Mouse (Mus musculus): ENCODE measurements around the gene Tmem208. TPM values are rescaled to one million over a fixed set of nuclear protein-coding genes. Genes with fewer than 3 reads are reported as not detected.

Gene Tmem208
- polyA plus RNA-seq, 1 experiment: 122 TPM

- H3K36me3 ChIP-seq (ENCODE audit: control insufficient read depth, insufficient read depth): peaks cover 78% of the 10 kb centered on the region
These were observed 22.8 kb upstream of the Tmem208 start for GRCm38 (mm10) chr8:105303396-105303795.

GRCm38 (mm10) chr8:105303874-105304273, 22.3 kb upstream of the Tmem208 start:
- no peak for TF ChIP-seq FOSL1 (IDR thresholded peaks at IDR 0.05; ENCODE audit: insufficient read depth, low read length, poor library complexity, severe bottlenecking)
- no peak for TF ChIP-seq MAX (IDR thresholded peaks at IDR 0.05)
- TF ChIP-seq MYOG (IDR thresholded peaks at IDR 0.05; ENCODE audit: control insufficient read depth, extremely low read depth, insufficient read length): no peak
- TF ChIP-seq USF1 (IDR thresholded peaks at IDR 0.05; ENCODE audit: low read depth): no peak
- peaks cover 40% of the 10 kb centered on the region for H3K79me2 ChIP-seq (ENCODE audit: control insufficient read depth, insufficient read depth)
- peaks cover 78% of the 10 kb centered on the region for H3K36me3 ChIP-seq (ENCODE audit: control insufficient read depth, insufficient read depth)
- H3K27me3 ChIP-seq (ENCODE audit: control insufficient read depth, insufficient read depth, insufficient read length): no peaks in the 10 kb centered on the region
- no peak overlapping the region for H3K4me3 ChIP-seq (ENCODE audit: insufficient read depth, poor library complexity, severe bottlenecking)
- H3K79me3 ChIP-seq (ENCODE audit: low read depth): peaks cover 16% of the 10 kb centered on the region
- H3ac ChIP-seq (ENCODE audit: control insufficient read depth, insufficient read length, low read depth): no peak overlapping the region

More at GRCm38 (mm10) chr8:105303396-105303795, 22.8 kb upstream of the Tmem208 start:
- TF ChIP-seq MYOD1 (IDR thresholded peaks at IDR 0.05; ENCODE audit: control insufficient read depth, insufficient read length, low read depth) (no peak), USF1 (IDR thresholded peaks at IDR 0.05; ENCODE audit: low read depth) (no peak), FOSL1 (IDR thresholded peaks at IDR 0.05; ENCODE audit: insufficient read depth, low read length, poor library complexity, severe bottlenecking) (no peak), CEBPB (IDR thresholded peaks at IDR 0.05; ENCODE audit: low read depth) (no peak), MYOG (IDR thresholded peaks at IDR 0.05; ENCODE audit: control insufficient read depth, extremely low read depth, insufficient read length) (no peak), MAX (IDR thresholded peaks at IDR 0.05) (no peak), CTCF (IDR thresholded peaks at IDR 0.05; ENCODE audit: control insufficient read depth, insufficient read depth, insufficient read length) (no peak)
- Histone ChIP-seq H3ac (ENCODE audit: control insufficient read depth, insufficient read length, low read depth) (no peak overlapping the region), H3K4me3 (ENCODE audit: insufficient read depth, poor library complexity, severe bottlenecking) (no peak overlapping the region), H3K79me3 (ENCODE audit: low read depth) (peaks cover 21% of the 10 kb centered on the region), H3K27me3 (ENCODE audit: control insufficient read depth, insufficient read depth, insufficient read length) (no peaks in the 10 kb centered on the region), H3K79me2 (ENCODE audit: control insufficient read depth, insufficient read depth) (peaks cover 44% of the 10 kb centered on the region)

GRCm38 (mm10) chr8:105304325-105305210, 21.6 kb upstream of the Tmem208 start:
- Histone ChIP-seq H3K79me2 (ENCODE audit: control insufficient read depth, insufficient read depth) (peaks cover 33% of the 10 kb centered on the region), H3K4me3 (ENCODE audit: insufficient read depth, poor library complexity, severe bottlenecking) (no peak overlapping the region), H3K36me3 (ENCODE audit: control insufficient read depth, insufficient read depth) (peaks cover 73% of the 10 kb centered on the region), H3ac (ENCODE audit: control insufficient read depth, insufficient read length, low read depth) (no peak overlapping the region), H3K79me3 (ENCODE audit: low read depth) (peaks cover 9% of the 10 kb centered on the region), H3K27me3 (ENCODE audit: control insufficient read depth, insufficient read depth, insufficient read length) (no peaks in the 10 kb centered on the region)
- no peak for TF ChIP-seq MYOG (IDR thresholded peaks at IDR 0.05; ENCODE audit: control insufficient read depth, extremely low read depth, insufficient read length)
- TF ChIP-seq MYOD1 (IDR thresholded peaks at IDR 0.05; ENCODE audit: control insufficient read depth, insufficient read length, low read depth): peak; percentile 68

GRCm38 (mm10) chr8:105305211-105306145, 20.7 kb upstream of the Tmem208 start, which contains the start of gene Elmo3:
Elmo3 (plus strand) TSS chr8:105305601.
- H3K4me3 ChIP-seq (ENCODE audit: insufficient read depth, poor library complexity, severe bottlenecking): no peak within 1 kb of the TSS
- TF ChIP-seq MYOD1 (IDR thresholded peaks at IDR 0.05; ENCODE audit: control insufficient read depth, insufficient read length, low read depth) (no peak), MAX (IDR thresholded peaks at IDR 0.05) (no peak), MYOG (IDR thresholded peaks at IDR 0.05; ENCODE audit: control insufficient read depth, extremely low read depth, insufficient read length) (no peak), CEBPB (IDR thresholded peaks at IDR 0.05; ENCODE audit: low read depth) (no peak), USF1 (IDR thresholded peaks at IDR 0.05; ENCODE audit: low read depth) (no peak), CTCF (IDR thresholded peaks at IDR 0.05; ENCODE audit: control insufficient read depth, insufficient read depth, insufficient read length) (no peak), FOSL1 (IDR thresholded peaks at IDR 0.05; ENCODE audit: insufficient read depth, low read length, poor library complexity, severe bottlenecking) (no peak)
- peaks cover 24% of the 10 kb centered on the region for H3K79me2 ChIP-seq (ENCODE audit: control insufficient read depth, insufficient read depth)
- peaks cover 4% of the 10 kb centered on the region for H3K79me3 ChIP-seq (ENCODE audit: low read depth)
- H3ac ChIP-seq (ENCODE audit: control insufficient read depth, insufficient read length, low read depth): no peak within 1 kb of the TSS
- H3K27me3 ChIP-seq (ENCODE audit: control insufficient read depth, insufficient read depth, insufficient read length): no peaks in the 10 kb centered on the region
- peaks cover 71% of the 10 kb centered on the region for H3K36me3 ChIP-seq (ENCODE audit: control insufficient read depth, insufficient read depth)

- Histone ChIP-seq H3K79me2 (ENCODE audit: control insufficient read depth, insufficient read depth) (peaks cover 16% of the 10 kb centered on the region), H3K27me3 (ENCODE audit: control insufficient read depth, insufficient read depth, insufficient read length) (no peaks in the 10 kb centered on the region), H3ac (ENCODE audit: control insufficient read depth, insufficient read length, low read depth) (no peak overlapping the region), H3K36me3 (ENCODE audit: control insufficient read depth, insufficient read depth) (peaks cover 70% of the 10 kb centered on the region), H3K79me3 (ENCODE audit: low read depth) (peaks cover 4% of the 10 kb centered on the region), H3K4me3 (ENCODE audit: insufficient read depth, poor library complexity, severe bottlenecking) (no peak overlapping the region)
- TF ChIP-seq CTCF (IDR thresholded peaks at IDR 0.05; ENCODE audit: control insufficient read depth, insufficient read depth, insufficient read length) (no peak), MAX (IDR thresholded peaks at IDR 0.05) (no peak), CEBPB (IDR thresholded peaks at IDR 0.05; ENCODE audit: low read depth) (no peak), MYOG (IDR thresholded peaks at IDR 0.05; ENCODE audit: control insufficient read depth, extremely low read depth, insufficient read length) (no peak), MYOD1 (IDR thresholded peaks at IDR 0.05; ENCODE audit: control insufficient read depth, insufficient read length, low read depth) (no peak), USF1 (IDR thresholded peaks at IDR 0.05; ENCODE audit: low read depth) (no peak)
These were observed 19.9 kb upstream of the Tmem208 start for GRCm38 (mm10) chr8:105306146-105306691.

All from C2C12 (cell line).